Mouse (Mus musculus): ENCODE data around the gene Spns1.
"Not testable (repeated sequence)": the region's sequence is repeated elsewhere in the genome, so short reads cannot be mapped to it uniquely, and the experiment has no call there.

Gene Spns1

GRCm38 (mm10) chr7:126332691-126333090 is 44.6 kb downstream of the Spns1 start:
- no peak for DNase-seq

- no peak for DNase-seq
These were observed 46.6 kb downstream of the Spns1 start for GRCm38 (mm10) chr7:126330693-126331092.

GRCm38 (mm10) chr7:126329907-126330645 is 47.2 kb downstream of the Spns1 start:
- DNase-seq, result no peak

GRCm38 (mm10) chr7:126328848-126329247 is 48.4 kb downstream of the Spns1 start:
- DNase-seq, result not testable (repeated sequence)

GRCm38 (mm10) chr7:126325576-126326273 is 51.5 kb downstream of the Spns1 start:
- not testable (repeated sequence) for DNase-seq

- no peak for DNase-seq
These were observed 52.5 kb downstream of the Spns1 start for GRCm38 (mm10) chr7:126324791-126325190.

- DNase-seq, result peak; percentile 79 to 85
These were observed 53.5 kb downstream of the Spns1 start for GRCm38 (mm10) chr7:126323729-126324128.

Measured in cerebellum, postnatal 36 days (tissue).